Mouse (Mus musculus) neural tube, embryonic 11.5 days (tissue): ENCODE measurements around the gene Irf2bp2. TPM values are rescaled to one million over a fixed set of nuclear protein-coding genes. Genes with fewer than 3 reads are reported as not detected.

Experiments
- ATAC-seq: fragments of 200-750 bp; cut with Nextera tagmentation; 2 replicates; pipeline ENCODE4 v1.8.0; 2017; ENCODE audit warnings: moderate number of reproducible peaks, mild to moderate bottlenecking, moderate TSS enrichment, moderate library complexity; ENCODE audit not compliant: insufficient read depth, low FRiP score, low TSS enrichment
- DNase-seq: peaks from one replicate; pipeline ENCODE4 v3.0.0-alpha.2; 2015; ENCODE audit warnings: low spot score
- H3K27ac ChIP-seq: fragments of 300-500 bp; sonication (generic); 2 replicates; pipeline ENCODE4 v1.5.1; 2014; ENCODE audit warnings: low read depth, mild to moderate bottlenecking, low read length
- H3K27me3 ChIP-seq: fragments of 300-500 bp; sonication (generic); 2 replicates; pipeline ENCODE4 v1.6.1; 2014; ENCODE audit warnings: mild to moderate bottlenecking, low read length, mixed read lengths; ENCODE audit not compliant: control insufficient read depth, insufficient read depth
- H3K36me3 ChIP-seq: fragments of 300-500 bp; sonication (generic); 2 replicates; pipeline ENCODE4 v1.6.1; 2014; ENCODE audit warnings: mild to moderate bottlenecking, low read length, moderate library complexity, mixed read lengths; ENCODE audit not compliant: control insufficient read depth, insufficient read depth
- H3K4me1 ChIP-seq: fragments of 300-500 bp; sonication (generic); 2 replicates; pipeline ENCODE4 v1.6.1; 2014; ENCODE audit warnings: low read length, mixed read lengths; ENCODE audit not compliant: control insufficient read depth, insufficient read depth
- H3K4me2 ChIP-seq: fragments of 300-500 bp; sonication (generic); 2 replicates; pipeline ENCODE4 v1.6.1; 2014; ENCODE audit warnings: low read depth, mild to moderate bottlenecking, moderate library complexity
- H3K4me3 ChIP-seq: fragments of 300-500 bp; sonication (generic); 2 replicates; pipeline ENCODE4 v1.5.1; 2014; ENCODE audit warnings: low read depth, low read length
- H3K9ac ChIP-seq: fragments of 300-500 bp; sonication (generic); 2 replicates; pipeline ENCODE4 v1.6.1; 2014; ENCODE audit warnings: mild to moderate bottlenecking, low read length
- H3K9me3 ChIP-seq: fragments of 300-500 bp; sonication (generic); 2 replicates; pipeline ENCODE4 v1.6.1; 2016; ENCODE audit warnings: low read length; ENCODE audit not compliant: control insufficient read depth
- WGBS: fragments of 180-500 bp; shearing (Covaris S2); extraction: QIAGEN DNeasy Blood & Tissue Kit; methylation state at CpG from one replicate; pipeline ENCODE4 v1.1.7; 2014; 5-methylcytosine and 5-hydroxymethylcytosine counted together
- polyA plus RNA-seq: library from polyadenylated mRNA; unstranded; fragments of >200 nt; fragmentation: Nextera tagmentation; extraction: Ambion mirVana; gene quantifications from 2 replicates; pipeline ENCODE4 v1.2.1, GENCODE M21; 2014

Irf2bp2 gene
- polyA plus RNA-seq = 4.7 and 4.8 TPM in 2 replicates

DNA sequence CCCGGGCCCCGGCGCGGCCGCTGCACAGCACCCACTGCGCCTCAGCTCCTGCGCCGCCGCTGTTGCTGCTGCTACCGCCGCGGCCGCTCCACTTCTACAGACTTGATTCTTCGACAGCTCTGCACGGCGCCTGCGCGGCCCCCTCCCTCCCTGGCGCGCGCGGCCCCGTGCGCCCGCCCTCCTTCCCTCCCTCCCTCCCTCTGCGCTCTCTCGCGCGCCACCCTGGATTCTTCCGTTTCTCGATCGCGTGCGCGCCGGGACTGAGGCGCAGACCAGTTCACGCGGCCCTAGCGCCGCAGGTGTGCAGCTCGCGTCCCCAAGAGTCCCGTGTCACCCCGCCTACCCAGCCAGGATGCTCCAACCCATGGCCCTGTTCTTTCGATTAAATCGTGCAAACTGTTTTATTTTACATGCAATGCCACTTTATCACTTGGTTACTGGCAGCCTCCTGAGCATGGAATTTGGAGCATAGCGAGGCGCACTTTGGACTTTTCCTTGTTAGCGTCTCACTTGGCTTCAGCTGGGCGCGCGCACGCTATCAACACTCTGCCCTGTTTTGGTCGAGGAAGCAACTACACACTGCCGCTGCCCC lies at the start of gene Irf2bp2:
TSS of gene Irf2bp2 (minus strand) at position 98 of the 592 bp plus-strand sequence.
- DNase-seq (peak; percentile 95), ATAC-seq (peak; percentile 59)
- peaks cover 36% of the 10 kb centered on the region for H3K4me1 ChIP-seq
- H3K9me3 ChIP-seq = no peaks in the 10 kb centered on the region
- H3K4me3 ChIP-seq = peak within 1 kb of the TSS; percentile 99
- peak within 1 kb of the TSS; percentile 98 for H3K27ac ChIP-seq
- H3K9ac ChIP-seq = peak within 1 kb of the TSS; percentile 98
- H3K36me3 ChIP-seq = no peaks in the 10 kb centered on the region; the same call in 1 of the 2 replicates
- H3K4me2 ChIP-seq = peak within 1 kb of the TSS; percentile 97
- H3K27me3 ChIP-seq = no peaks in the 10 kb centered on the region
- WGBS = under 1% methylated on average over 38 of the region's 56 CpGs

DNA sequence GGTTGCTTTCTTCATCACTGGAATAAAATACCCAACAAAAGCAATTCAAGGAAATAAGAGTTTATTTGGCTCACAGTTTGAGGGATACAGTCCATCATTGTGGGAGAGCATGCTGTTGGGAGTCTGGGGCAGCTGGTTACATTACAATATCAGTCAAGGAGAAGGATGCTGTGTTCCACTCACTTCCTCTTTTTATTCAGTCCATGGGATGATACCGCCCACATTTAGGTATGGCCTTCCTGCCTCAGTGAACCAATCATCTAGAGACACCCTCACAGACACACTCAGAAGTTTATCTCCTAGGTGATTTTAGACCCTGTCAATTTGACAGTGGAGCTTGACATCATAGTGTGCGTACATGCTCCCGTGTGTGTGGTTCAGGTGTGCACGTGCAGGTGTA lies 48.9 kb upstream of the Irf2bp2 start:
- H3K4me2 ChIP-seq = no peak overlapping the region
- no peaks in the 10 kb centered on the region for H3K36me3 ChIP-seq
- H3K4me3 ChIP-seq = no peak overlapping the region
- H3K9ac ChIP-seq = no peak overlapping the region
- H3K4me1 ChIP-seq = no peaks in the 10 kb centered on the region
- ATAC-seq = no peak
- no peaks in the 10 kb centered on the region for H3K9me3 ChIP-seq
- H3K27ac ChIP-seq = no peak overlapping the region
- H3K27me3 ChIP-seq = no peaks in the 10 kb centered on the region
- no peak for DNase-seq
- WGBS = 98% methylated on average over 4 of the region's 4 CpGs

GRCm38 (mm10) chr8:126641568-126642295 lies 47.9 kb upstream of the Irf2bp2 start:
- no peaks in the 10 kb centered on the region for H3K9me3 ChIP-seq
- no peaks in the 10 kb centered on the region for H3K27me3 ChIP-seq
- no peak overlapping the region for H3K27ac ChIP-seq
- H3K4me3 ChIP-seq = no peak overlapping the region
- ATAC-seq = no peak
- H3K4me2 ChIP-seq = no peak overlapping the region
- H3K9ac ChIP-seq = no peak overlapping the region
- no peak for DNase-seq
- no peaks in the 10 kb centered on the region for H3K4me1 ChIP-seq
- H3K36me3 ChIP-seq = no peaks in the 10 kb centered on the region
- 82% methylated on average over 3 of the region's 3 CpGs for WGBS

- Histone ChIP-seq H3K9me3 (no peaks in the 10 kb centered on the region), H3K4me2 (no peak overlapping the region), H3K4me3 (no peak overlapping the region), H3K4me1 (no peaks in the 10 kb centered on the region), H3K27ac (no peak overlapping the region), H3K36me3 (no peaks in the 10 kb centered on the region), H3K27me3 (no peaks in the 10 kb centered on the region), H3K9ac (no peak overlapping the region)
- 88% methylated on average over 3 of the region's 3 CpGs for WGBS
- no peak for ATAC-seq
- no peak for DNase-seq
These were observed 45.4 kb upstream of the Irf2bp2 start for GRCm38 (mm10) chr8:126639161-126639560.

DNA sequence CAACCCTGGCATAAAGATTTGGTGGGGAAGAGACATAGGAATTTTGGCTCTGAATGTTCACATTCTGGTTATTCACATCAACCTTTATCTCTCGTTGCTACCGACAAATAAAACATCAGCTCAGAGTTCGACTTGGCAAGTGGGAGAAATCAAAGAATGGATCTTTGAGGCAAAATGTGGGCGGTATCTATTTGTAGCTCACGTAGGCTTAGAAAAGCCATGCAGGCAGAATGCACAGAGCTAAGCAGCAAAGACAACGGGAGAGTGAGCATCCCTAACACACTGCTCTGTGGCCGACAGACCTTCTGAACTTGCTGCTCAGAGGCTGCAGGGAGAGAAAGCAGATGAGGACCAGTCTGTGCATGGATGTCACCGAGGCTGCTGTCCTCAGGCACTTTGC lies 44.2 kb upstream of the Irf2bp2 start:
- ATAC-seq (no peak), DNase-seq (no peak)
- H3K4me2 ChIP-seq = no peak overlapping the region
- no peak overlapping the region for H3K4me3 ChIP-seq
- H3K9ac ChIP-seq = no peak overlapping the region
- WGBS = 84% methylated on average over 8 of the region's 8 CpGs
- H3K27me3 ChIP-seq = no peaks in the 10 kb centered on the region
- H3K36me3 ChIP-seq = no peaks in the 10 kb centered on the region
- no peaks in the 10 kb centered on the region for H3K9me3 ChIP-seq
- no peaks in the 10 kb centered on the region for H3K4me1 ChIP-seq
- H3K27ac ChIP-seq = no peak overlapping the region

GRCm38 (mm10) chr8:126634541-126635048 lies 40.8 kb upstream of the Irf2bp2 start:
- Histone ChIP-seq H3K4me2 (no peak overlapping the region), H3K4me3 (no peak overlapping the region), H3K9me3 (peaks cover 2% of the 10 kb centered on the region; the same call in 1 of the 2 replicates), H3K27ac (no peak overlapping the region), H3K36me3 (no peaks in the 10 kb centered on the region), H3K4me1 (no peaks in the 10 kb centered on the region), H3K9ac (no peak overlapping the region), H3K27me3 (no peaks in the 10 kb centered on the region)
- WGBS = 78% methylated on average over 6 of the region's 6 CpGs
- DNase-seq (no peak), ATAC-seq (no peak)

GRCm38 (mm10) chr8:126628616-126629015 lies 34.8 kb upstream of the Irf2bp2 start:
- Histone ChIP-seq H3K36me3 (no peaks in the 10 kb centered on the region), H3K27ac (no peak overlapping the region), H3K4me1 (no peaks in the 10 kb centered on the region), H3K9me3 (peaks cover 5% of the 10 kb centered on the region; the same call in 1 of the 2 replicates), H3K4me3 (no peak overlapping the region), H3K27me3 (no peaks in the 10 kb centered on the region), H3K9ac (no peak overlapping the region), H3K4me2 (no peak overlapping the region)
- DNase-seq (no peak), ATAC-seq (no peak)
- WGBS = 93% methylated on average over 3 of the region's 3 CpGs

DNA sequence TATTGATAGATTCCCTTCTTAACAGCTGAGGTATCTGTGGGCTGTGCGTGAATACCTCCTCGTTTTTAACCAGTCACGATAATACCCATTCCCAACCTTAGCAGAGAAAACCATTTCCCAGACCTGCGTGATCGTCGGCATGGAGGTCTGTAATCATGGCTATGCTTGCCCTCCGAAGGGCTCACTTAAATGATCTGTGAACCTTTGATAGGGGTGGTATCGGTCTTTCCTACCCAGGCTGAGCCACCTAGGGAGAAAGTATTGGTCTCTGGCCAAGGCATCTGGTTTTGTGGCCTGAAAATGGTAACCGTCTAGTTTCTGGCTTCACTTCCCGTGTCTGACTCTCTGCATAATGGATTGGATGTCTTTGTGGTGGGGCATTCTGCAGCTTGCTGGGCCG lies 32.6 kb upstream of the Irf2bp2 start:
- no peaks in the 10 kb centered on the region for H3K27me3 ChIP-seq
- H3K9ac ChIP-seq = no peak overlapping the region
- no peaks in the 10 kb centered on the region for H3K4me1 ChIP-seq
- ATAC-seq = no peak
- H3K36me3 ChIP-seq = no peaks in the 10 kb centered on the region
- H3K27ac ChIP-seq = no peak overlapping the region
- H3K9me3 ChIP-seq = peaks cover 5% of the 10 kb centered on the region; the same call in 1 of the 2 replicates
- DNase-seq = no peak
- no peak overlapping the region for H3K4me2 ChIP-seq
- H3K4me3 ChIP-seq = no peak overlapping the region
- WGBS = 92% methylated on average over 11 of the region's 11 CpGs
